Mouse (Mus musculus) liver, embryonic 16.5 days (tissue): ENCODE measurements around the gene Tsnaxip1. TPM values are rescaled to one million over a fixed set of nuclear protein-coding genes. Genes with fewer than 3 reads are reported as not detected.

ENCODE experiments used
- ATAC-seq: fragments of 200-750 bp; cut with Nextera tagmentation; 2 replicates; pipeline ENCODE4 v1.8.0; 2017; ENCODE audit warnings: low read depth, mild to moderate bottlenecking, moderate number of reproducible peaks, moderate library complexity
- H3K27ac ChIP-seq: fragments of 300-500 bp; sonication (generic); 2 replicates; pipeline ENCODE4 v1.5.1; 2014; ENCODE audit warnings: mild to moderate bottlenecking, low read length
- H3K27me3 ChIP-seq: fragments of 300-500 bp; sonication (generic); 2 replicates; pipeline ENCODE4 v1.6.1; 2014; ENCODE audit warnings: low read depth, low read length, mixed read lengths; ENCODE audit not compliant: control insufficient read depth, insufficient read depth
- H3K36me3 ChIP-seq: fragments of 300-500 bp; sonication (generic); 2 replicates; pipeline ENCODE4 v1.6.1; 2014; ENCODE audit warnings: mild to moderate bottlenecking; ENCODE audit not compliant: control insufficient read depth, insufficient read depth
- H3K4me1 ChIP-seq: fragments of 300-500 bp; sonication (generic); 2 replicates; pipeline ENCODE4 v1.6.1; 2014; ENCODE audit warnings: low read depth, low read length, mixed read lengths; ENCODE audit not compliant: control insufficient read depth
- H3K4me2 ChIP-seq: fragments of 300-500 bp; sonication (generic); 2 replicates; pipeline ENCODE4 v1.6.1; 2014; ENCODE audit warnings: low read depth, low read length, mixed read lengths
- H3K4me3 ChIP-seq: fragments of 300-500 bp; sonication (generic); 2 replicates; pipeline ENCODE4 v1.5.1; 2014; ENCODE audit warnings: low read depth, mild to moderate bottlenecking, low read length
- H3K9ac ChIP-seq: fragments of 300-500 bp; sonication (generic); 2 replicates; pipeline ENCODE4 v1.6.1; 2014; ENCODE audit warnings: low read depth, low read length
- H3K9me3 ChIP-seq: fragments of 300-500 bp; sonication (generic); replicated peaks from 2 replicates; pipeline ENCODE4 v1.6.1; 2016; ENCODE audit warnings: low read length; ENCODE audit not compliant: control insufficient read depth
- WGBS: fragments of 180-500 bp; shearing (Covaris S2); extraction: QIAGEN DNeasy Blood & Tissue Kit; methylation state at CpG from one replicate; pipeline ENCODE4 v1.1.7; 2014; ENCODE audit not compliant: insufficient replicate concordance; 5-methylcytosine and 5-hydroxymethylcytosine counted together
- polyA plus RNA-seq: library from polyadenylated mRNA; unstranded; fragments of >200 nt; fragmentation: Nextera tagmentation; extraction: Ambion mirVana; gene quantifications from 2 replicates; pipeline ENCODE4 v1.2.1, GENCODE M21; 2015

Tsnaxip1 gene
- polyA plus RNA-seq, 1 experiment from 2014 or later = 0.07 TPM

GRCm38 (mm10) chr8:105810245-105810786, 17.2 kb upstream of the Tsnaxip1 start:
- WGBS = 40% methylated on average over 6 of the region's 6 CpGs
- peak overlapping the region; percentile 49 for H3K4me2 ChIP-seq
- peaks cover 68% of the 10 kb centered on the region for H3K36me3 ChIP-seq
- ATAC-seq = no peak; the same call in 1 of the 2 replicates
- H3K9ac ChIP-seq = peak overlapping the region; percentile 35
- peaks cover 86% of the 10 kb centered on the region for H3K4me1 ChIP-seq
- H3K27ac ChIP-seq = peak overlapping the region; percentile 51
- H3K27me3 ChIP-seq = no peaks in the 10 kb centered on the region
- peak overlapping the region; percentile 25 for H3K4me3 ChIP-seq
- no peaks in the 10 kb centered on the region for H3K9me3 ChIP-seq

- peaks cover 86% of the 10 kb centered on the region for H3K4me1 ChIP-seq
- WGBS = 37% methylated on average over 10 of the region's 10 CpGs
- peak overlapping the region; percentile 49 for H3K4me2 ChIP-seq
- peaks cover 69% of the 10 kb centered on the region for H3K36me3 ChIP-seq
- no peaks in the 10 kb centered on the region for H3K9me3 ChIP-seq
- peak overlapping the region; percentile 29 for H3K9ac ChIP-seq
- H3K4me3 ChIP-seq = peak overlapping the region; percentile 25
- H3K27me3 ChIP-seq = no peaks in the 10 kb centered on the region
- ATAC-seq = peak; percentile 63
- peak overlapping the region; percentile 51 for H3K27ac ChIP-seq
These were observed 16.5 kb upstream of the Tsnaxip1 start for GRCm38 (mm10) chr8:105811061-105811460.

- no peaks in the 10 kb centered on the region for H3K27me3 ChIP-seq
- no peaks in the 10 kb centered on the region for H3K9me3 ChIP-seq
- H3K9ac ChIP-seq = peak overlapping the region; percentile 29
- H3K27ac ChIP-seq = peak overlapping the region; percentile 51
- H3K4me3 ChIP-seq = peak overlapping the region; percentile 25
- H3K36me3 ChIP-seq = peaks cover 67% of the 10 kb centered on the region
- WGBS = 34% methylated on average over 3 of the region's 3 CpGs
- H3K4me1 ChIP-seq = peaks cover 83% of the 10 kb centered on the region
- no peak for ATAC-seq
- peak overlapping the region; percentile 49 for H3K4me2 ChIP-seq
These were observed 16.0 kb upstream of the Tsnaxip1 start for GRCm38 (mm10) chr8:105811543-105811942.

GRCm38 (mm10) chr8:105812511-105812910, 15.0 kb upstream of the Tsnaxip1 start:
- no peaks in the 10 kb centered on the region for H3K27me3 ChIP-seq
- peaks cover 58% of the 10 kb centered on the region for H3K36me3 ChIP-seq
- H3K4me3 ChIP-seq = peak overlapping the region; percentile 4; the same call in 1 of the 2 replicates
- peak overlapping the region; percentile 51 for H3K27ac ChIP-seq
- H3K4me2 ChIP-seq = peak overlapping the region; percentile 49
- H3K9ac ChIP-seq = no peak overlapping the region; the same call in 1 of the 2 replicates
- H3K4me1 ChIP-seq = peaks cover 81% of the 10 kb centered on the region
- no peak for ATAC-seq
- no peaks in the 10 kb centered on the region for H3K9me3 ChIP-seq
- WGBS = 79% methylated on average over 5 of the region's 5 CpGs

GRCm38 (mm10) chr8:105813241-105813640, 14.3 kb upstream of the Tsnaxip1 start:
- no peak for ATAC-seq
- H3K27me3 ChIP-seq = no peaks in the 10 kb centered on the region
- peak overlapping the region; percentile 49 for H3K4me2 ChIP-seq
- no peak overlapping the region for H3K9ac ChIP-seq
- WGBS = 88% methylated on average over 6 of the region's 6 CpGs
- peaks cover 55% of the 10 kb centered on the region for H3K36me3 ChIP-seq
- peak overlapping the region; percentile 12 for H3K4me3 ChIP-seq
- peaks cover 81% of the 10 kb centered on the region for H3K4me1 ChIP-seq
- H3K27ac ChIP-seq = peak overlapping the region; percentile 51
- no peaks in the 10 kb centered on the region for H3K9me3 ChIP-seq

GRCm38 (mm10) chr8:105819659-105820058, 7.9 kb upstream of the Tsnaxip1 start:
- Histone ChIP-seq H3K4me2 (peak overlapping the region; percentile 51), H3K9ac (peak overlapping the region; percentile 47), H3K4me1 (peaks cover 67% of the 10 kb centered on the region), H3K36me3 (peaks cover 44% of the 10 kb centered on the region), H3K4me3 (peak overlapping the region; percentile 21), H3K27ac (peak overlapping the region; percentile 99), H3K27me3 (no peaks in the 10 kb centered on the region), H3K9me3 (no peaks in the 10 kb centered on the region)
- ATAC-seq = peak; percentile 17
- WGBS = 54% methylated on average over 3 of the region's 3 CpGs

- Histone ChIP-seq H3K4me2 (peak overlapping the region; percentile 70), H3K9me3 (no peaks in the 10 kb centered on the region), H3K4me3 (peak overlapping the region; percentile 21), H3K27ac (peak overlapping the region; percentile 99), H3K27me3 (no peaks in the 10 kb centered on the region), H3K9ac (peak overlapping the region; percentile 68), H3K36me3 (peaks cover 46% of the 10 kb centered on the region), H3K4me1 (peaks cover 58% of the 10 kb centered on the region)
- WGBS = 33% methylated on average over 1 of the region's 1 CpGs
- ATAC-seq = peak; percentile 97
These were observed 6.6 kb upstream of the Tsnaxip1 start for GRCm38 (mm10) chr8:105820925-105821324.

- Histone ChIP-seq H3K9me3 (no peaks in the 10 kb centered on the region), H3K36me3 (peaks cover 33% of the 10 kb centered on the region), H3K4me1 (peaks cover 31% of the 10 kb centered on the region), H3K4me3 (peak overlapping the region; percentile 96), H3K27ac (peak overlapping the region; percentile 99), H3K27me3 (no peaks in the 10 kb centered on the region), H3K9ac (peak overlapping the region; percentile 96), H3K4me2 (peak overlapping the region; percentile 70)
- no peak for ATAC-seq
- WGBS = 56% methylated on average over 4 of the region's 4 CpGs
These were observed 2.0 kb upstream of the Tsnaxip1 start for GRCm38 (mm10) chr8:105825506-105825905.

GRCm38 (mm10) chr8:105826379-105826778, 1.2 kb upstream of the Tsnaxip1 start:
- Histone ChIP-seq H3K4me3 (peak overlapping the region; percentile 96), H3K4me2 (peak overlapping the region; percentile 70), H3K36me3 (peaks cover 32% of the 10 kb centered on the region), H3K4me1 (peaks cover 32% of the 10 kb centered on the region), H3K27me3 (no peaks in the 10 kb centered on the region; the same call in 1 of the 2 replicates), H3K9ac (peak overlapping the region; percentile 96), H3K9me3 (no peaks in the 10 kb centered on the region), H3K27ac (peak overlapping the region; percentile 99)
- WGBS = 0% methylated on average over 4 of the region's 4 CpGs
- no peak for ATAC-seq
